Mouse (Mus musculus) limb, embryonic 14.5 days (tissue): ENCODE data around the gene S100a2. TPM values are rescaled to one million over a fixed set of nuclear protein-coding genes. Genes with fewer than 3 reads are reported as not detected.

Experiments used
- ATAC-seq: fragments of 200-750 bp; cut with Nextera tagmentation; 2 replicates; pipeline ENCODE4 v1.8.0; 2017; ENCODE audit warnings: low read depth, moderate number of reproducible peaks, moderate TSS enrichment; ENCODE audit not compliant: low FRiP score
- DNase-seq: peaks from one replicate; pipeline ENCODE4 v3.0.0-alpha.2; 2015; ENCODE audit warnings: low spot score
- H3K27ac ChIP-seq: fragments of 300-500 bp; sonication (generic); replicated peaks from 2 replicates; pipeline ENCODE4 v1.5.1; 2014; ENCODE audit warnings: low read depth, mild to moderate bottlenecking, low read length, moderate library complexity, mixed read lengths
- H3K27me3 ChIP-seq: fragments of 300-500 bp; sonication (generic); 2 replicates; pipeline ENCODE4 v1.6.1; 2014; ENCODE audit warnings: low read length, mixed read lengths; ENCODE audit not compliant: control insufficient read depth, insufficient read depth
- H3K36me3 ChIP-seq: fragments of 300-500 bp; sonication (generic); 2 replicates; pipeline ENCODE4 v1.6.1; 2014; ENCODE audit warnings: mild to moderate bottlenecking, low read length, moderate library complexity, mixed read lengths; ENCODE audit not compliant: control insufficient read depth, insufficient read depth
- H3K4me1 ChIP-seq: fragments of 300-500 bp; sonication (generic); 2 replicates; pipeline ENCODE4 v1.6.1; 2014; ENCODE audit warnings: antibody characterized with exemption, low read length, mixed read lengths; ENCODE audit not compliant: control insufficient read depth, insufficient read depth
- H3K4me2 ChIP-seq: fragments of 300-500 bp; sonication (generic); replicated peaks from 2 replicates; pipeline ENCODE4 v1.6.1; 2014; ENCODE audit warnings: low read depth, mild to moderate bottlenecking, low read length, moderate library complexity; ENCODE audit not compliant: severe bottlenecking
- H3K4me3 ChIP-seq: fragments of 300-500 bp; sonication (generic); replicated peaks from 2 replicates; pipeline ENCODE4 v1.5.1; 2014; ENCODE audit warnings: low read length
- H3K9ac ChIP-seq: fragments of 300-500 bp; sonication (generic); 2 replicates; pipeline ENCODE4 v1.6.1; 2014; ENCODE audit warnings: mild to moderate bottlenecking, low read depth, low read length, moderate library complexity; ENCODE audit not compliant: severe bottlenecking
- H3K9me3 ChIP-seq: fragments of 300-500 bp; sonication (generic); 2 replicates; pipeline ENCODE4 v1.6.1; 2016; ENCODE audit warnings: low read length; ENCODE audit not compliant: control insufficient read depth
- POLR2A ChIP-seq: fragments of 200-500 bp; IDR thresholded peaks from 2 replicates; pipeline ENCODE4 v1.8.0; 2012; ENCODE audit warnings: inconsistent platforms, mild to moderate bottlenecking, moderate library complexity, borderline replicate concordance; ENCODE audit not compliant: insufficient read depth, insufficient read length; ENCODE audit errors: extremely low read depth
- WGBS: fragments of 180-500 bp; shearing (Covaris S2); extraction: QIAGEN DNeasy Blood & Tissue Kit; methylation state at CpG from one replicate; pipeline ENCODE4 v1.1.7; 2014; 5-methylcytosine and 5-hydroxymethylcytosine counted together
- polyA plus RNA-seq, 2 experiments: library from polyadenylated mRNA; depleted of rRNA in 1 of 2; stranded (reverse) in 1 of 2; unstranded in 1 of 2; fragments of >200 nt; fragmentation: Nextera tagmentation in 1 of 2; extraction: Ambion mirVana in 1 of 2; gene quantifications; 2 replicates each; pipeline versions ENCODE4 v1.2.1 to v1.2.3; 2012 to 2014

The S100a2 gene
- polyA plus RNA-seq, 2 experiments = not detected

- no peak overlapping the region for H3K4me2 ChIP-seq
- TF ChIP-seq POLR2A = no peak
- WGBS = 59% methylated on average over 5 of the region's 5 CpGs
- H3K9me3 ChIP-seq = no peaks in the 10 kb centered on the region
- ATAC-seq = no peak
- H3K36me3 ChIP-seq = no peaks in the 10 kb centered on the region
- H3K4me1 ChIP-seq = no peaks in the 10 kb centered on the region
- no peaks in the 10 kb centered on the region for H3K27me3 ChIP-seq
- H3K9ac ChIP-seq = no peak overlapping the region
- peak; percentile 53 for DNase-seq
- H3K4me3 ChIP-seq = no peak overlapping the region
- no peak overlapping the region for H3K27ac ChIP-seq
These were observed 34.1 kb upstream of the S100a2 start for GRCm38 (mm10) chr3:90555954-90556353.

- Histone ChIP-seq H3K4me1 (no peaks in the 10 kb centered on the region), H3K36me3 (no peaks in the 10 kb centered on the region), H3K9me3 (no peaks in the 10 kb centered on the region), H3K27me3 (no peaks in the 10 kb centered on the region), H3K4me3 (no peak within 1 kb of the TSS), H3K4me2 (no peak within 1 kb of the TSS), H3K9ac (no peak within 1 kb of the TSS), H3K27ac (no peak within 1 kb of the TSS)
- ATAC-seq = peak; percentile 86
- no peak for TF ChIP-seq POLR2A
- DNase-seq = peak; percentile 21
- 59% methylated on average over 6 of the region's 6 CpGs for WGBS
These were observed 29.9 kb upstream of the S100a2 start, which contains the start of gene S100a3 for GRCm38 (mm10) chr3:90560008-90560628. TSS of gene S100a3 (plus strand) at chr3:90560578.

GRCm38 (mm10) chr3:90574691-90575090 is 15.4 kb upstream of the S100a2 start:
- Histone ChIP-seq H3K9ac (no peak overlapping the region), H3K36me3 (no peaks in the 10 kb centered on the region), H3K4me2 (no peak overlapping the region), H3K9me3 (no peaks in the 10 kb centered on the region), H3K27me3 (no peaks in the 10 kb centered on the region), H3K4me3 (no peak overlapping the region), H3K27ac (no peak overlapping the region), H3K4me1 (peaks cover 4% of the 10 kb centered on the region; the same call in 1 of the 2 replicates)
- DNase-seq (no peak), ATAC-seq (no peak)
- WGBS = 85% methylated on average over 5 of the region's 5 CpGs
- no peak for TF ChIP-seq POLR2A

- Histone ChIP-seq H3K9me3 (no peaks in the 10 kb centered on the region), H3K9ac (no peak overlapping the region), H3K4me2 (no peak overlapping the region), H3K27me3 (no peaks in the 10 kb centered on the region), H3K4me3 (no peak overlapping the region), H3K27ac (no peak overlapping the region), H3K4me1 (peaks cover 4% of the 10 kb centered on the region; the same call in 1 of the 2 replicates), H3K36me3 (no peaks in the 10 kb centered on the region)
- no peak for TF ChIP-seq POLR2A
- 83% methylated on average over 3 of the region's 3 CpGs for WGBS
- ATAC-seq (no peak), DNase-seq (no peak)
These were observed 14.7 kb upstream of the S100a2 start for GRCm38 (mm10) chr3:90575320-90575719.

GRCm38 (mm10) chr3:90576351-90577001 is 13.6 kb upstream of the S100a2 start:
- no peak for DNase-seq
- Histone ChIP-seq H3K36me3 (no peaks in the 10 kb centered on the region), H3K4me3 (no peak overlapping the region), H3K9me3 (no peaks in the 10 kb centered on the region), H3K27me3 (no peaks in the 10 kb centered on the region), H3K27ac (no peak overlapping the region), H3K9ac (no peak overlapping the region), H3K4me1 (peaks cover 4% of the 10 kb centered on the region; the same call in 1 of the 2 replicates), H3K4me2 (no peak overlapping the region)
- WGBS = 70% methylated on average over 10 of the region's 10 CpGs
- no peak for ATAC-seq
- no peak for TF ChIP-seq POLR2A

- H3K27ac ChIP-seq = no peak overlapping the region
- ATAC-seq = no peak
These were observed 10.6 kb upstream of the S100a2 start for GRCm38 (mm10) chr3:90579433-90579832.

More at GRCm38 (mm10) chr3:90579433-90579832, 10.6 kb upstream of the S100a2 start:
- Histone ChIP-seq H3K4me2 (no peak overlapping the region), H3K9me3 (no peaks in the 10 kb centered on the region), H3K4me1 (peaks cover 4% of the 10 kb centered on the region; the same call in 1 of the 2 replicates), H3K9ac (no peak overlapping the region), H3K4me3 (no peak overlapping the region), H3K27me3 (no peaks in the 10 kb centered on the region), H3K36me3 (no peaks in the 10 kb centered on the region)
- 47% methylated on average over 7 of the region's 7 CpGs for WGBS
- TF ChIP-seq POLR2A = no peak
- peak; percentile 42 for DNase-seq
